Mouse (Mus musculus): ENCODE measurements around the gene Cox18.
"Not testable (repeated sequence)": the region's sequence is repeated elsewhere in the genome, so short reads cannot be mapped to it uniquely, and the experiment has no call there.

Gene Cox18

DNA sequence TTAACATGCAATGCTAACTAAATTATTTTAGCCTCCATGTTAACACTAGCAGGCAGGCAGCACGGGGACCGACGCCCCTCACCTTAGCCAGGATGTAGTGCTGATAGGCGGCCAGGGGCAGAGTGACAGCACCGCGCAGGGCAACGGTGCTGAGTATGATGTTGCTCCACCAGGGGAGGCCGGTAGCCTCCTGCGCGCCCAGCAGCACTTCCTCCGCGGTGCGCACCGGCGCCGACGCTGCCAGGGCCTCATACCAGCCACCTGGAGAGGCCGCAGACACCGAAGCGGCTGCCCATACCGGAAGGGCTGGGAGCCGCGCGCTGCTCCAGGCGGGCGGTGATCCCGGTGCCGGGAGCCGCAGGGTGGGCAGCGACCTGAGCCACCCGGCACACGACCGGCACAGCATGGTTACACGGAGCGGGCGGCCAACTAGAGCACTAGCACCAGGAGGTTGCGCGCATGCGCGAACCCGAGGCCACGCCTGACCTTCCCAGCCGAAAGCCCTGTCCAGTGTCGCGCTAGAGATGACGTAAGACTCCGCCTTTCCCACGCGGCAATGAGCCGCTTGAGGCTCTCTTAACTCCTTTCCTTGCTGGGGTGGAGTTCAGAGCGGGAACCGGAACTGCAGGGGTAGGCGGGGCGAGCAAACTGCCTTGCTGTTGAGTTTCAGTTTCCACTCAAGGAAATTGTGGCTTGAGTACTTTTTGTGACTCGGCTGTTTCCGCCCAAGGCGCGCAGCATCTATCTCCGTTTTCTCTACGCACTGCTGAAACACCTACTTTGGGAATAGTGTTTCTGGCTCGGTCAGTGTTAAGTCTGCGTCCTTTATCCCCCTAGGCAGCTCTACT is at the start of gene Cox18:
Gene Cox18 (minus strand): TSS at position 468 of the 848 bp plus-strand sequence.
- peak; percentile 100 for DNase-seq (ENCODE audit: low read depth)

- DNase-seq (ENCODE audit: low read depth): not testable (repeated sequence)
These were observed 38.4 kb upstream of the Cox18 start for GRCm38 (mm10) chr5:90262230-90262629.

GRCm38 (mm10) chr5:90257023-90257422 is 33.2 kb upstream of the Cox18 start:
- DNase-seq (ENCODE audit: low read depth): no peak

DNA sequence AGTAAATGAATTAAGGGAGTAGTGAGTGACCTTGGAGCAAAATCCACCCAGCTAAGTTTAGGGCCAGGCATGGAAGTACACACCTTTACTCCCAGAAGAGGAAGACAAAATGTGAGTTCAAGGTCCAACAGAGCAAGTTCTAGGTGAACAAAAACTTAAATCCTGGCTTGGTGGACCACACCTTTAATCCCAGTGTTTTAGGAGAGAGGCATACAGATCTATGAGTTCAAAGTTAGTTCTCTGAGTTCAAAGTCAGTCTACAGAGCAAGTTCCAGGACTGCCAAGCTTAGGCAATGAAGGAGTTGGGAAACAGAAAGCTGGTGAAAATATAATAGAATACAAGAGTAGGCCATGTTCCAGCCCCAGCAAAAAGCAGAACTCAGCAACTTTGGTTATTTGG is 23.7 kb upstream of the Cox18 start:
- DNase-seq (ENCODE audit: low read depth): no peak

DNA sequence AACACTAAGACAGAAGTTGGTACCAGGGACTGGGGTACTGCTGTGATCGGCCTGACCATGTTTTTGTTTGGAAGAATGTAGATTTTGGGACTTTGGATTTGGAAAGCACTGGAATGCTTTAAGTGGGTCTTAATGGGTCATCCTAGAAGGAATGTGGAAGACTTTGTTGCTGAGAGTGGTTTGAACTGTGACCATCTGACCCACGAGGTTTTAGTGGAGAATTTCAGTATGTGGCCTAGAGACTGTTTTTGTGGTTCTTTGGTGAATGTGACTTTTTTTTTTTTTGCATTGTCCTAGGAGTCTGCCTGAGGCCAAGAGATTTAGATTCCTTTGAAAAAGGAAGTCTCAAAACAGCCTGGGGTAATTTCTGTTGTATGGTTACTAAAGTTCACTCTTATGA is 23.2 kb upstream of the Cox18 start:
- DNase-seq (ENCODE audit: low read depth): no peak

DNA sequence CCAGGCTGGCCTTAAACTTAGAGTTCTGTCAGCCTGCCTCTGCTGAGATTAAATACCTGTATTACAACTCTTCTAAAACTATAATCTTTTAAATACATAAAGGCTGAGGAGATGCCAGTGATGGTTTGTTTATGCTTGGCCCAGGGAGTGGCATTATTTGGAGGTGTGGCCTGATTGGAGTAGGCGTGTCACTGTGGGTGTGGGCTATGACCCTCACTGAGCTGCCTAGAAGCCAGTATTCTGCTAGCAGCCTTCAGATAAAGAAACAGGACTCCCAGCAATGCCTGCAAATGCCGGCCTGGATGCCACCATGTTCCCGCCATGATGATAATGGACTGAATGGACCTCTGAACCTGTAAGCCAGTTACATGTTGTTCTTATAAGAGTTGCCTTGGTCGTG is 22.8 kb upstream of the Cox18 start:
- no peak for DNase-seq (ENCODE audit: low read depth)

DNA sequence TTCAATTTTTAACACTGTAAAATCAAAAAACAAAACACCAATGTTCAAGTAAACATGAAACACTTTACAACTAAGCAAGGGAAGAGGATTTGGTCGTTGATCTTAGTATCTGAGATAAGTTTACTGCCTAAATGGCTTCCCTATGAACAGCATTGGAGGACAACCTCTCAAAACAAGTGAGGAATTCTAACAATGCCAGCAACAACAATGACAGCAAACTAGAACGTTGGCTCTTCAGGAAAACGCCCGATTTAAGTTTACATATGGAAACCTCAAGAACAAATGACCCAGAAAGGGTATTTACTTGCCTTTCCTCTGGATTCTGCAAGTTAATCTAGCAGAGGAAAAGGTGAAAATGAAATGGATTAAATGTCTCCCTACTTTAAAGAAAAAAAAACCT is 21.6 kb upstream of the Cox18 start:
- no peak for DNase-seq (ENCODE audit: low read depth)

GRCm38 (mm10) chr5:90235217-90235616 is 11.4 kb upstream of the Cox18 start:
- DNase-seq (ENCODE audit: low read depth): no peak

GRCm38 (mm10) chr5:90233305-90233704 is 9.5 kb upstream of the Cox18 start:
- DNase-seq (ENCODE audit: low read depth): no peak

DNA sequence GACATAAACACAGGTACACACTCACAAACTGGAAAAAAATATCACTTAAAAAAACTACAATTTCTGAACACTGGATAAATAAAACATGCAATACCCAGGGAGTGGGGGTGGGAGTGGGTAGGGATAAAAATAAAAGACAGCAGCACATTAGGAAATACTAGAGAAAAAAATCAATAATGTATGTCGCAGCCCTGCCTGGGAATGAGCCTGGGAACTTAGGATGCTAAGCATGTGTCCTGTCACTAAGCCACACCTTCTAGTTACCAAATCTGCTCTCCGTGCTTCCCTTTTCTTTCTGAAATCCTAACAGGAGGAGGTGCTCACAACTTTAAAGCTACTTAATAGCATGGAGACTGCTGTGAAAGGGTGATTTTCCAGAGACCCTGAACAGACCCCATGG is 6.0 kb upstream of the Cox18 start:
- DNase-seq (ENCODE audit: low read depth): no peak

DNA sequence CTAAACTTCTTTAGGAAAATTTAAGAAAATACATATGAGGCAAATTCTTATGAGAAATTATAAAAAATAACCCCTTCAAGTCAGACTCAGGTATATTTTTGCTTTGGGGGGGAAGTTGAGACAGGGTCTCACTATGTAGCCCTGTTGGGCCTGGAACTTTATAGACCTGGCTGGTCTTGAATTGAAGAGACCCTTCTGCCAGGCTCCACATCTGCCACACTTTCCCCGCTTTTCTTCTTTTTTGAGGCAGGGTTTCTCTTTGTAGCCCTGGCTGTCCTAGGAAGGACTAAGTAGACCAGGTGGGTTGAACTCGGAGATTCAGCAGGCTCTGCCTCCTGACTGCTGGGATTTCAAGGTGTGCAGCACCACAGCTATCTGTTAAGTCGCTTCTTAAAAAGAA is 2.9 kb upstream of the Cox18 start:
- no peak for DNase-seq (ENCODE audit: low read depth)

- peak; percentile 17 for DNase-seq (ENCODE audit: low read depth)
These were observed 929 bp upstream of the Cox18 start for GRCm38 (mm10) chr5:90224730-90225129.

DNA sequence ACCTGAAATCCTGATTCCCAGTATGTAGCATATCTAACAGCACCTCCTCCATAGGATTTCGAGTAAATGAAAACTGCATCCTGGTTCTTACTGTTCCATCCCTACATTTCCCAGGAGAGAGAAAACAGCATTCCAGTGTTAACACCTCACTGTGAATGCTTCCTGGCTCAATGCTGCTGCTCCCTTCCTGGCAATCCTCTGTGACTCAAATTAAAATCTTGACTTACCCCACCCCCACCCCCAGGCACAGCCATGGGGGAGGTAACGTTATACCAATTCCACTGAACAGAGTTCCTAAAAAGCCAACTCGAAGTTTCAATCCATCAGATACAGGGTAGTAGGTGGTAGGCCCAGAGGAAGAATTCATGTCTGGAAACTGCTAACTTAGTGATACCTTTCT is 864 bp downstream of the Cox18 start:
- peak; percentile 49 for DNase-seq (ENCODE audit: low read depth)

- no peak for DNase-seq (ENCODE audit: low read depth)
These were observed 6.0 kb downstream of the Cox18 start for GRCm38 (mm10) chr5:90217791-90218190.

DNA sequence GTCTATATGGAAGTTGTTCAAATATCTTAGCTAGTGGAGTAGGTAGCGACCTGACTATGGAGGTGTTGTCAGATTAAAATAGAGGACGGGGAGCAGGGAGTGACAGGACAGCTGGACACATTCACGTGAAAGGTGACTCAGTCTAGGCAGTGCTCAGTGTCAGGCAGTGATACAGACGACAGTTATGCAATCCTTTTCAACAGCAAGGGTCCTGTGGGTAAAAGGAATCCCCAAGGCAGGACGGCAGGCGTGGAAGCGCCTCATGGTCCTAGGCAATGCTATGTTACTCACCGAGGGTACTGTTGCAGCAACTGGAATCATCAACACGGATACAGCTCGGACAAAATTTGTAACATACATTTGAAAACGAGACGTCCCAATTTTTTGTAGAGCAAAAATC is 6.6 kb downstream of the Cox18 start:
- no peak for DNase-seq (ENCODE audit: low read depth)

GRCm38 (mm10) chr5:90213356-90213755 is 10.4 kb downstream of the Cox18 start:
- no peak for DNase-seq (ENCODE audit: low read depth)

GRCm38 (mm10) chr5:90203168-90203567 is 20.6 kb downstream of the Cox18 start:
- DNase-seq (ENCODE audit: low read depth): peak; percentile 83

DNA sequence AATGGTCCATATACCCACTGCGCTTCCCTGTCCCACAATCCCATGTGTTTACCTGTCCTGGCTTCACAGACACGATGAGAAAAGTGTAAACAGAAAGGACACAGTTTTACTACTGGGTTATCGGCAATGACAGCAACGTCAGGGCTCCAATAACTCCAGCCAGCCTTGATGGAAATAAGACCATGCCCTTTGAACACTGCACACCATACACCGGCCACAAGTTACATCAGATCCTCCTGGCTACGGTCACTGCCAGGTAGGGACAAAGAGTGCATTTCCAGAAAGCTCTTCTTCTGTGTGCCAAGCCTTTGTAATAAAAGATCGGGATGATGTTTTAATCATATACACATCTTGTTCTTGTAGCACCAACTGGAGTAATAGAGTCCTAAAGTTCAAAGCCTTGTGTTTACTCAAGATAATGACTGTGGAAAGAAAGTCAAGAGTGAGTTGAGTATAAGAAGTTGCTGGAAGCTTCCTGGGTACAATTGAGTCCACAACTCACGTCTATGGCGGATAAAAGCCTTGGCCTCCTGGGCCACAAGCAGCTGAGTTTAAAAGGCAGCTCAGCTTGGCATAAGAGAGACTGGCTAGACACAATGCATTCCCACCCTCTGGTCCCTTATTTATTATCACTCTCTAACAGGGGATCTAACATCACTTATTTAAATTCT is 21.2 kb downstream of the Cox18 start:
- DNase-seq (ENCODE audit: low read depth): no peak

DNA sequence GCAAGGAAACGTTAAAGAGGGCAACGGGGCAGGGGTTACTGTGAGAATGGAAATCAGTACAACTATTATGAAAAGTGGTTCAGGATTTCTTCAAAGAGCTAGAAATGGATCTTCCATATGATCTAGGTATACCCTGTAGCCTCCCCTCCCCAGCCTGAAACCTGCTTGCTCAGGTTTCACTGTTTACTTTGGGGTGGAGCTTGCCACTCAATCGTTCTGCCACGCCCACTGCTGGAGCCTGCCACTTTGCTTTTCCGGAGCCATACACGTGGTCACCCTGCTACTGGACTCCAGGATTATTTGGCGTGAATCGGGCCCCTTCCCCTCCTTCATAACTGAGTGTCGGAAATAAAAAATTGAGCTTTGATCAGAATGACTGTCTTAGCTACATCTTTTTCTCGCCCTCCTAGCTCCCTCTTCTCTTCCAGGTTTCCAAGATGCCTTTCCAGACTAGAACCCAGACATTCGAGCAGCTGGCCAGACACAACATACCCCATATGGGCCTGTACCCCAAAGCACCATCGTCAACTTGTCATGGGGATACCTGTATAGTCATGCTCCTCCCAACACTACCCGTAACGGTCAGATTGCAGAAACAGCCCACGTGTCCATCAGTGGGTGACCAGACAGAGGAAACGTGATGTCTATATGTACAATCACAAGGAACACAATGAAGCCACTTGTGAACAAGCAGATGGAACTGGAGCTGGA is 23.7 kb downstream of the Cox18 start:
- no peak for DNase-seq (ENCODE audit: low read depth)

GRCm38 (mm10) chr5:90194831-90195230 is 29.0 kb downstream of the Cox18 start:
- DNase-seq (ENCODE audit: low read depth): peak; percentile 79

- DNase-seq (ENCODE audit: low read depth): no peak
These were observed 41.0 kb downstream of the Cox18 start for GRCm38 (mm10) chr5:90182782-90183181.

DNA sequence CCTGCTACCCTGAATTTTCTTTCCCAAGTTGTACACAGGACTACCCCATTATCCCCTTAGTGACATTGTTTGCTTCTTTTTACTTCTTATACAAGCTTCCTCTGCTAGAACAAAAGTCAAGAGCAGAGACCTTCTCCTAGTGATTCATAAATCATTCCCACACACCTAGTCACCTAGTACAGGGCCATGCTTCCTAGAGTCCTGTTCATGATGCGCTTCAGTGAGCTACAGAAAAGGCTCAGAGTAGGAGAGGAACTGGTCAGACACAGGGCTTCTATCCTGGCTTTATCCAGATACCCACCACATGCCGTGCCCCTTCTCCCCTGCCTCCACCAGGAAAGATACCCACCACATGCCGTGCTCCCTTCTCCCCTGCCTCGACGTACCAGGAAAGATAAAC is 44.7 kb downstream of the Cox18 start:
- no peak for DNase-seq (ENCODE audit: low read depth)

GRCm38 (mm10) chr5:90178116-90178515 is 45.7 kb downstream of the Cox18 start:
- DNase-seq (ENCODE audit: low read depth): no peak
